Mouse (Mus musculus) intestine, embryonic 14.5 days (tissue): ENCODE data around the gene Nmnat1. TPM values are rescaled to one million over a fixed set of nuclear protein-coding genes. Genes with fewer than 3 reads are reported as not detected.
A peak's percentile ranks its signal among the peaks of the same experiment; 100 is the strongest.
"Not testable (repeated sequence)": the region's sequence is repeated elsewhere in the genome, so short reads cannot be mapped to it uniquely, and the experiment has no call there.

Source experiments
- ATAC-seq: fragments of 200-750 bp; cut with Nextera tagmentation; replicated peaks from 2 replicates; pipeline ENCODE4 v1.8.0; 2017; ENCODE audit warnings: low read depth, moderate number of reproducible peaks, moderate TSS enrichment, moderate library complexity; ENCODE audit not compliant: low FRiP score, low TSS enrichment
- DNase-seq: peaks from one replicate; pipeline ENCODE4 v3.0.0-alpha.2; 2018; ENCODE audit warnings: low spot score
- H3K27ac ChIP-seq: fragments of 300-500 bp; sonication (generic); 2 replicates; pipeline ENCODE4 v1.5.1; 2014; ENCODE audit warnings: low read depth, mild to moderate bottlenecking, control low read depth
- H3K27me3 ChIP-seq: fragments of 300-500 bp; sonication (generic); replicated peaks from 2 replicates; pipeline ENCODE4 v1.6.1; 2014; ENCODE audit warnings: low read length, control low read depth; ENCODE audit not compliant: control insufficient read depth, insufficient read depth
- H3K36me3 ChIP-seq: fragments of 300-500 bp; sonication (generic); 2 replicates; pipeline ENCODE4 v1.6.1; 2014; ENCODE audit warnings: low read length, control low read depth; ENCODE audit not compliant: control insufficient read depth, insufficient read depth
- H3K4me1 ChIP-seq: fragments of 300-500 bp; sonication (generic); replicated peaks from 2 replicates; pipeline ENCODE4 v1.6.1; 2014; ENCODE audit warnings: low read length, control low read depth, mixed read lengths; ENCODE audit not compliant: control insufficient read depth, insufficient read depth
- H3K4me2 ChIP-seq: fragments of 300-500 bp; sonication (generic); 2 replicates; pipeline ENCODE4 v1.6.1; 2014; ENCODE audit warnings: low read length
- H3K4me3 ChIP-seq: fragments of 300-500 bp; sonication (generic); 2 replicates; pipeline ENCODE4 v1.5.1; 2014; ENCODE audit warnings: low read depth, low read length, control low read depth, mixed read lengths
- H3K9ac ChIP-seq: fragments of 300-500 bp; sonication (generic); 2 replicates; pipeline ENCODE4 v1.6.1; 2014; ENCODE audit warnings: mild to moderate bottlenecking, low read length
- H3K9me3 ChIP-seq: fragments of 300-500 bp; sonication (generic); 2 replicates; pipeline ENCODE4 v1.6.1; 2016; ENCODE audit warnings: low read length, control low read depth; ENCODE audit not compliant: control insufficient read depth
- WGBS: fragments of 180-500 bp; shearing (Covaris S2); extraction: QIAGEN DNeasy Blood & Tissue Kit; methylation state at CpG from one replicate; pipeline ENCODE4 v1.1.7; 2014; 5-methylcytosine and 5-hydroxymethylcytosine counted together
- polyA plus RNA-seq: library from polyadenylated mRNA; unstranded; fragments of >200 nt; fragmentation: Nextera tagmentation; extraction: Ambion mirVana; gene quantifications from 2 replicates; pipeline ENCODE4 v1.2.1, GENCODE M21; 2014

Gene Nmnat1
- polyA plus RNA-seq, 1 experiment from 2014 or later, result 12.0 TPM

DNA sequence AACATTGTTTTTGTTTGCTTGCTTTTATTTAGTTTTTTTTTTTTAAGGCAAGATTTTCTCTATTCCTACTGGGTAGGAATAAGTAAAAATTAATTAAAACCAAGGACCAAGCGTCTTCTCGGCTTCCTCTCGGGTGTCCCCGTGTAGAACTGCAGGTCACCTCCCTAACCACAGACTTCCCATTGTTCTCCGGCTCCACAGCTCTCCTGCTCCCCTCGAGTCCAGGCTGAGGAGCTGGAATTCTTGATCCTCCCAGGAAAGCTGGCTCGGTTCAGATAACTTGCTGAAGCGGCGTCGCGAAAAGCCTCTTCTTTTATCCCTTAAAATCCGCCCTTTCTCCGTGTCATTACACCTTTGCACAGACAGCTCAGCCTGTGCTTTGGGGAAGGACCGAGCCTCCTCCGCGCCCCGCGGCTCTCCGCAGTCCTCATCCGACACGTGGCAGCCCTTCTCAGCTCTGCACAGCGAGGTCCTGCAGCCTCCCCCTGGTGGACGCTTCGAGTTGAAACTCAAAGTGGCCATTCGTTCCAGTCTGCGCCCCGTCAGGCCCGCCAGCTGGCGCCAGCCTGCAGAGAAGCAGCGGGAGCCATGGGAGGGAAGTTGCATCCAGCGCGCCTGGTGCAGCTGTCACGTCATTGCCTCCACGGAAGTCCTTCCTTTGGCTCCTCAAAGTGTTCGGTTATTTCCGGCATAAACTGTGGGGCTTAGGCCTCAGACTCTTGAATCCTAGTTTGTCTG, 39.9 kb downstream of the Nmnat1 start:
- ATAC-seq, result peak; percentile 97
- H3K4me3 ChIP-seq, result peak overlapping the region; percentile 24; the same call in 1 of the 2 replicates
- 1% methylated on average over 36 of the region's 36 CpGs for WGBS
- H3K36me3 ChIP-seq, result no peaks in the 10 kb centered on the region
- no peaks in the 10 kb centered on the region for H3K27me3 ChIP-seq
- H3K27ac ChIP-seq, result peak overlapping the region; percentile 92
- H3K4me2 ChIP-seq, result peak overlapping the region; percentile 56
- H3K4me1 ChIP-seq, result peaks cover 14% of the 10 kb centered on the region
- peak; percentile 95 for DNase-seq
- no peaks in the 10 kb centered on the region for H3K9me3 ChIP-seq
- peak overlapping the region; percentile 52 for H3K9ac ChIP-seq

GRCm38 (mm10) chr4:149444465-149444864, 40.5 kb downstream of the Nmnat1 start:
- H3K27ac ChIP-seq, result peak overlapping the region; percentile 92; the same call in 1 of the 2 replicates
- DNase-seq, result no peak
- no peak overlapping the region for H3K4me3 ChIP-seq
- no peaks in the 10 kb centered on the region for H3K9me3 ChIP-seq
- no peak overlapping the region; the same call in 1 of the 2 replicates for H3K4me2 ChIP-seq
- no peak for ATAC-seq
- WGBS, result 69% methylated on average over 1 of the region's 1 CpGs
- H3K27me3 ChIP-seq, result no peaks in the 10 kb centered on the region
- H3K4me1 ChIP-seq, result peaks cover 14% of the 10 kb centered on the region
- H3K9ac ChIP-seq, result no peak overlapping the region
- H3K36me3 ChIP-seq, result no peaks in the 10 kb centered on the region

GRCm38 (mm10) chr4:149442436-149442835, 42.6 kb downstream of the Nmnat1 start:
- DNase-seq (no peak), ATAC-seq (no peak)
- no peaks in the 10 kb centered on the region for H3K27me3 ChIP-seq
- no peaks in the 10 kb centered on the region for H3K9me3 ChIP-seq
- no peak overlapping the region for H3K4me2 ChIP-seq
- peaks cover 14% of the 10 kb centered on the region for H3K4me1 ChIP-seq
- no peak overlapping the region for H3K9ac ChIP-seq
- 40% methylated on average over 3 of the region's 3 CpGs for WGBS
- no peak overlapping the region for H3K27ac ChIP-seq
- H3K36me3 ChIP-seq, result no peaks in the 10 kb centered on the region
- H3K4me3 ChIP-seq, result no peak overlapping the region

- H3K27me3 ChIP-seq, result no peaks in the 10 kb centered on the region
- H3K9ac ChIP-seq, result no peak overlapping the region
- DNase-seq (no peak), ATAC-seq (no peak)
- H3K27ac ChIP-seq, result no peak overlapping the region
- H3K4me3 ChIP-seq, result no peak overlapping the region
- 75% methylated on average over 8 of the region's 8 CpGs for WGBS
- no peak overlapping the region for H3K4me2 ChIP-seq
- no peaks in the 10 kb centered on the region for H3K9me3 ChIP-seq
- H3K36me3 ChIP-seq, result no peaks in the 10 kb centered on the region
- H3K4me1 ChIP-seq, result peaks cover 9% of the 10 kb centered on the region
Measured at GRCm38 (mm10) chr4:149440576-149440975, 44.4 kb downstream of the Nmnat1 start.

DNA sequence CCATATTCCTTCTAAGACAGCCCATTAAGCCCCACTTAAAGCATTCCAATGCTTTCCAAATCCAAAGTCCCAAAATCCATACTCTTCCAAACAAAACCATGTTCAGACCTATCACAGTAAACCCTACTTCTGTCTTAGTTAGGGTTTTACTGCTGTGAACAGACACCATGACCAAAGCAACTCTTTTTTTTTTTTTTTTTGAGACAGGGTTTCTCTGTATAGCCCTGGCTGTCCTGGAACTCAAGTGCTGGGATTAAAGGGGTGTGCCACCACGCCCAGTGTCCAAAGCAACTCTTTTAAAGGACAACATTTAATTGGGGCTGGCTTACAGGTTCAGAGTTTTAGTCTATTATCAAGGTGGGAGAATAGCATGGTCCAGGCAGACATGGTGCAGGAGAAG, 53.1 kb downstream of the Nmnat1 start:
- not testable (repeated sequence) for H3K4me3 ChIP-seq, H3K9ac ChIP-seq, H3K4me1 ChIP-seq, H3K4me2 ChIP-seq, DNase-seq, ATAC-seq, H3K27me3 ChIP-seq, H3K9me3 ChIP-seq, H3K27ac ChIP-seq, H3K36me3 ChIP-seq
- WGBS, result 77% methylated on average over 1 of the region's 1 CpGs

DNA sequence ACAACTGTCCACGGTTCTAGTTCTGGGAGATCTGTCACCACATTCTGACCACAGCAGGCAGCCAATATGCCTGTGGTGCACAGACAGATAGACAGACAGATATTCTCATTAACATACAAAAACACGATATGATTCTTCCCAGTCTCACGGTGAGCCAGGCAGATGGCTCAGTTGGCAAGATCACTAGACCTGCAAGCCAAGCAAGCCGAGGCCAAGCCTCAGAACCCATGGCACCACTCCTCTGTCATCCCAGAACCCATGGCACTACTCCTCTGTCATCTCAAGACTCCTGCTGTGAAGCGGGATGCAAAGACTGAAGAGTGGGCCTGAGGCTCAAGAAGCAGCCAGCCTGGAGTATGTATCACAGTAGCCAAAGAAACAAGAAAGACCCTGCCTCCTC, 55.4 kb downstream of the Nmnat1 start:
- H3K36me3 ChIP-seq, result no peaks in the 10 kb centered on the region
- no peak overlapping the region for H3K9ac ChIP-seq
- DNase-seq (no peak), ATAC-seq (no peak)
- H3K4me3 ChIP-seq, result no peak overlapping the region
- no peaks in the 10 kb centered on the region for H3K27me3 ChIP-seq
- no peak overlapping the region for H3K27ac ChIP-seq
- H3K9me3 ChIP-seq, result no peaks in the 10 kb centered on the region
- no peak overlapping the region for H3K4me2 ChIP-seq
- peaks cover 1% of the 10 kb centered on the region; the same call in 1 of the 2 replicates for H3K4me1 ChIP-seq
- WGBS, result 87% methylated on average over 5 of the region's 5 CpGs

DNA sequence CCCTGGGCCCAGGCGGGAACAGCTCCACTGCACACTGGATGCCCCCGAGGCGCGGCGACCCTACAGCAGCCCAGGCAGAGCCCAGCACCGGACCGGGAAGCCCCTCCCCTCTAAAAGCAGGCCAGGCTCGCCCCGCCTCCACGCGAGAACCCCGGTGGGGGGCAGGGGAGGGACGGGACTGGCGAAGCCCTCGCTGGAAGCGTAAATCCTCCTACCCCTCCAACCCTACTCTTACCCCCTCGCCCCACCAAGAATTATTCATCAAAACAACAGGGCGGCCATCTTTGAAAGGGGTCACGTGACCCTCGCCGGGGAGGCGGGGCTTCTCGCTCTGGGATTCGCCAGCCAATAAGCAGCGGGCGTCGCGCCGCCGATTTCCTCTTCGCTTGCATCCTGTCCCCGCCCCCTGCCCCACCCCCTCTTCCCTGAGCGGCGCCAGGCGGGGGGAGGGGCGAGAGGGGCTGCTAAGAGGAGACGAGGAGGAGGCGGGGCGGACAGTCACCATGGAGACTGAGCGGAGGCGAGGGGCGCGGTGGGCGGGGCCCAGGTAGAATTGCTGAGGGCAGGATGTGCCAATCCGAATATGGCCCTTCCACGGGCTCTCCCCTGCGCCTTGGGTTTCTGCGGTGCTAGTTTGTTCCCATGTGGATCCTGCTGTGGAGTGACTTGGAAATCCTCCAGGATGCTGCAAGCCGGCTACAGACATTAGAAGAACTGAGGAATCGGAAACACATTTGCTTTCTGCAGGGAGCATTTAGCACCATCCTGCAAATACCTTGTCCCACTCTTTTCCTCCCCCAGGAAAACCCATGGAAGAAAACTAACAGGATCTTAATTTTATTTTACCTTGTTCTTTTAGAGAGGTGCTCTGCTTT, 58.4 kb downstream of the Nmnat1 start, which contains the start of gene Ube4b:
Gene Ube4b, minus strand, starts transcription at position 425 of the 875 bp plus-strand sequence.
- peak; percentile 94 for ATAC-seq

DNA sequence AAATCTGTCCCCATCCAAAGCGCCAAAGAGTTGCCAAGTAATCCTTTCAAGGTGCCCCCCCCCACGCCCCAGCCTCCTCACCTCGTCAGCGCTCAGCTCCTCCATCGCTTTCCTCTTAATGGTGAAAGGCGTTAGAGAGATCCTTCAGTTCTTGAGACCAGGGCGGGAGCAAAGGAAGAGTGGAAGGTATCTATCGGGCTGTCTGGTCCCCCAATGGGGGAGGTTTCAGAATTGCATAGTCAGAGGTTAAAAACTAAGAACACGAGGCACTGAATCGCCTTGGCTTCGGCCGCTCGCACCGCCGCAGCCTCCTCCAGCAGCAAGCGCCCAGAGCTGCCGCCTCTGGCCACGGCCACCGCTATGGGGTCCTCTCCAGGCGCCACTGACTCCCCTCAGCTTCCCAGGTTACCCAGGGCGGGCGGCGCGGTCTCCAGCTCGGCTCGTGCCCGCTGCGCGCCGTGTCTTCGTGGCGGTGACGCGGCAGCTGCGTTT, 59.2 kb downstream of the Nmnat1 start:
- WGBS, result under 1% methylated on average over 35 of the region's 35 CpGs
- peak overlapping the region; percentile 65 for H3K4me3 ChIP-seq
- H3K9me3 ChIP-seq, result no peaks in the 10 kb centered on the region
- DNase-seq (no peak), ATAC-seq (peak; percentile 66)
- no peaks in the 10 kb centered on the region for H3K36me3 ChIP-seq
- peak overlapping the region; percentile 79 for H3K4me2 ChIP-seq
- peak overlapping the region; percentile 63 for H3K9ac ChIP-seq
- no peaks in the 10 kb centered on the region for H3K27me3 ChIP-seq
- H3K4me1 ChIP-seq, result peaks cover 9% of the 10 kb centered on the region
- peak overlapping the region; percentile 96 for H3K27ac ChIP-seq

More for the DNA sequence above, 58.4 kb downstream of the Nmnat1 start, which contains the start of gene Ube4b:
- peaks cover 9% of the 10 kb centered on the region for H3K4me1 ChIP-seq
- WGBS, result 0% methylated on average over 42 of the region's 50 CpGs
- no peaks in the 10 kb centered on the region for H3K9me3 ChIP-seq
- H3K36me3 ChIP-seq, result no peaks in the 10 kb centered on the region
- H3K27me3 ChIP-seq, result no peaks in the 10 kb centered on the region
- peak within 1 kb of the TSS; percentile 63 for H3K9ac ChIP-seq
- peak within 1 kb of the TSS; percentile 96 for H3K27ac ChIP-seq
- DNase-seq, result peak; percentile 98
- peak within 1 kb of the TSS; percentile 65 for H3K4me3 ChIP-seq
- H3K4me2 ChIP-seq, result peak within 1 kb of the TSS; percentile 79
